Mouse (Mus musculus) adrenal gland (tissue): ENCODE data around the gene Ezr.

Experiments
- intact Hi-C: fragments of 180-260 bp; cut with DNase I; formaldehyde crosslinking; loops from one replicate; pipeline ENCODE4 v1.15.1; 2025
- long read RNA-seq, 2 experiments: library from polyadenylated mRNA; unstranded; transcript quantifications; one replicate each; pipeline ENCODE4 v2.0.0; 2020; ENCODE audit warnings: borderline replicate concordance in 1 of 2; ENCODE audit not compliant: insufficient replicate concordance in 1 of 2

Ezr gene
- long read RNA-seq, experiment 1, partial matches to known transcripts, result 2 of 6 reads
- long read RNA-seq, experiment 1, other reads (novel, unspliced or antisense), result 0 of 6 reads
- long read RNA-seq, experiment 2, partial matches to known transcripts, result 2 of 3 reads
- long read RNA-seq, experiment 2, other reads (novel, unspliced or antisense), result 0 of 3 reads

DNA sequence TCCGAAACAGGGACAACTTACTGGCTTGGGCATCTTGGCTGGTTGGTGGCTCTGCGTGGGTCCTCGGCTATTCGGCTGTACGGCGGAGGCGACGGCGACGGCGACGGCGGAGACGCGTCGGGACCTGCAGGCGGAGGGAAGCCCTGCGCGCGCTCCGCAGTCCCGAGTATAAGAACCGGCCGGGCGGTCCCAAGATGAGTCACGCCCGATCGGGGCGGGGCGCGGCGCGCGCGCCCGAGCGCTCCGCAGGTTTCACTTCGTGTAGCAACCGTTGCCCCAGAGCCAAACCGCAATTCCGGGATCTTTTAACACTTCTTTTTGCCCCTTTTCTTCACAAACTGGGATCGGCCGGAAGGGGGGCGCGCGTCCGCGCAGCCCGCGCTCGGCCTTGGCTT, at the start of gene Ezr:
TSS of gene Ezr (minus strand) at position 174 of the 395 bp plus-strand sequence.
- intact Hi-C loops, result loop anchor here (2.0 kb wide), 1 partner anchor 46 kb away; no protein-coding TSS in a partner anchor

GRCm38 (mm10) chr17:6830004-6830592, 47.5 kb upstream of the Ezr start:
- intact Hi-C loops, result no loop called here

DNA sequence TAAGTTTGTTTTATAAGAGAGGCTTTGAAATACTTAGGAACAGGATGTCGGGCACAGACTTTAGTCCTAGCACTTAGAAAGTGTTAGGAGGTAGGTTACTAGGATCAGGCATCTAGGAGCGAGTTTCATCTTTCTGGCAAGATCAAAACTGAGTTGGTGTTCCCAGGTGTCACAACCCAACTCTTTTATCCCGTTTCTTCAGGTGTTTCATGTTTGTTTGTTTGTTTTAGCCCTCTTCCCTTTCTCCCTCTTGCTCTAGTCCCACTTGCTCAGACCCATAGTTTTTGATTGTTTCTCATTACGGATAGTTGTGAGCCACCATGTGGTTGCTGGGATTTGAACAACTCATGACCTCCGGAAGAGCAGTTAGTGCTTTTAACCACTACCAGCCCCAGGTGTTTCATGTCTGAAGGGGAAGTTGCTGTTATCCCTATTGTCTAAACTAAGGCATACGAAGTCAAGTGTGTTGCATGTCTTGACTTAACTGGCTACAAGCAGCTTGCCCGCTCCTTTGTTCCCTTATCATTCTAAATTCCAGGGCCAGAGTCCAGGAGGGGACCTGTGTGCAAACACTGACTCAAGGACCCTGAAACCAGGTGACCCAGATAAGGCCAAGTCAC, 46.1 kb upstream of the Ezr start:
- intact Hi-C loops, result loop anchor here (2.0 kb wide), 1 partner anchor 46 kb away; the partner anchor contains the start of gene Ezr

DNA sequence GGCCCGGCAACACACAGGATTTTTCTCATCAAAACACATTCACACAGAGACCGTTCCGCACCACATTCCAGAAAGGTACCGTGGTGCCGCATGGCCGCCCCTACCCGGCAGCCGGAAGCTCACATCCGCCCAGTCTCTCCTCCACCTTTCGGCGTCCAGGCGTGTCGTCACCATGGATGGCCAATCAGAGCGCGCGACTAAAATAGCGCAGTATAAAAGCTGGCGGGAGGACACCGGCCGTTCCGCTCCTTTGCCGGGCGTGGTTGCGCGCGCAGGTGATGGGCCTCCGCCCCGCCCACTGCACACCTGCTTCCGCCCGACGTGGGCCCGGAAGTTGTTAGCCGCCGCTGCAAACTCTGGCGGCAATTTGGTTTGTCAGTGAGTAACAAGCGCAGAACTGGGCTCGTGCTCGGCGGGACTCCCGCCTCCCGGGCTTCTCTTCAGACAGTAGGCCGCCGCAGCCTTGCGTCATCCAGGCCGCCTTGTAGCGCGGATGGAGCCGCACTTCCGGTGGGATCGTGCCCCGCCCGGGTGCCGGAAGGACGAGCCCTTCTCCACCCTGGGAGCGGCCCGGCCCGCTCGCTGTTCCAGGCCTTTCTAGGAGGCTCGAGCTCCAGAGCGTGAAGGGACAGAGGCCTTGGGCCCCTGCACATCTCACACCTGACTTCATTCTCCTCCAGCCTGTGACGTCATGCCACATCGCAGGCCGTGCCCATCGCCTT, 45.3 kb upstream of the Ezr start:
- intact Hi-C loops, result loop anchor here (2.0 kb wide), 1 partner anchor 45 kb away; the partner anchor contains the start of gene Ezr

DNA sequence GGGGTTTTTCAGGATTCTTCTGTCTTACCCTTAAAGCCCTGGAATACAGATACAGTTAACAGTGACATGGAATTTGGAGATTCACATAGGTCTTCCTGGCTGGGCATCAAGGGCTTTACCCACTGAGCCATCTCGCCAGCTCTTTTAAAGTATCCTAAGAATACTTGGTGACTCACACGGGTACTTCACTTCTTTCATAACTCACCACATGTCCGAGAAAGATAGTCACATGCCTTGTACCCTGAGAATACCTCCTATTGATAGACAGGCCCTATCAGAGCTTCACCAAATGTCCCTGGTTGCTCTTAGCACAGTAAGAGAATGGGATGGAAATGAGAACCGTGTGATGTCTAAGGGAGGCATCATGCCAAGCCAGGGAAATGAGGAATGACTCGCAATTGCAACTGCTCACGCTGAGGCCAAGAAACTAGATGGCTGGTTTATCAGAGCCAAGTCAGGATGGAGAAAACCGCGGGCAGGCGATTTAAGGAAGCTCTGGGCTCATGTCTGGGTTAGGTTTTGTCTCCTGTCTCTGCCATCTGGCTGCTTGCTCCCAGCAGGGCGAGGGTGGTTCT, 44.7 kb upstream of the Ezr start:
- intact Hi-C loops, result no loop called here

DNA sequence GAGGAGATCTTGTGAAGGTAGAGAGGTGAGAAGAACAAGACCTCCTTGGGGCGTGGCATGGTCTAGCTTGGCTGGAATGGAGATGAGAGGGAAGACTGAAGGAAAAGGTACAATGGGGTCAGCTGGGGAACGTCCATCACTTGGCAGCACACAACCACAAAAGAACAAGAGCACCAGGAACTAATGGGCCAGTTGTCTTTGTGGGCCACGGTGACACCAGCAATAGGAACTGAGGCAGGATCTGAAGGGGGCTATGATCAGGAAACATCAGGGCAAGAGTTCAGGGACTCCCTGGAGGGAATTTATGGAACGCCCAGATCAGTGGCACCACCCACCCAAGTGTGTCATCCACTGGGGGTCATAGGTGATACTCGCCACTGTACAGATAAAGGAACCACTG, 34.2 kb upstream of the Ezr start:
- intact Hi-C loops, result no loop called here

- intact Hi-C loops, result no loop called here
Observed at GRCm38 (mm10) chr17:6816151-6816550, 33.6 kb upstream of the Ezr start.

- intact Hi-C loops, result no loop called here
Observed at GRCm38 (mm10) chr17:6814656-6815055, 32.1 kb upstream of the Ezr start.

DNA sequence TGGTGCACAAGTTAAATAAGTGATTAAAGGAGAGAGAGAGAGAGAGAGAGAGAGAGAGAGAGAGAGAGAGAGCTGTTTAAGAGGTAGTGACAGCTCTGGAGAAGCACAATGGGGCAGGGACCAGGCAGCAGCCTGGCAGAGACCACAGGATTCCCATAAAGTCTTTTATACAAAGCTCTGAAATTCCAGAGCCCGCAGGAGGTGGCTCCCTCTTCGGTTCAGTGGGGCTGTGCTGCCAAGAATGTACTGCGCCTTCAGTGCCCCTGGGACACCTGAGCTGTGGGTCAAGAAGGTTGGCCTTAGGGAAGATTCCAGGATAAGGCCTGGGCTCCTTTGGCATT, 30.2 kb upstream of the Ezr start:
- intact Hi-C loops, result no loop called here

DNA sequence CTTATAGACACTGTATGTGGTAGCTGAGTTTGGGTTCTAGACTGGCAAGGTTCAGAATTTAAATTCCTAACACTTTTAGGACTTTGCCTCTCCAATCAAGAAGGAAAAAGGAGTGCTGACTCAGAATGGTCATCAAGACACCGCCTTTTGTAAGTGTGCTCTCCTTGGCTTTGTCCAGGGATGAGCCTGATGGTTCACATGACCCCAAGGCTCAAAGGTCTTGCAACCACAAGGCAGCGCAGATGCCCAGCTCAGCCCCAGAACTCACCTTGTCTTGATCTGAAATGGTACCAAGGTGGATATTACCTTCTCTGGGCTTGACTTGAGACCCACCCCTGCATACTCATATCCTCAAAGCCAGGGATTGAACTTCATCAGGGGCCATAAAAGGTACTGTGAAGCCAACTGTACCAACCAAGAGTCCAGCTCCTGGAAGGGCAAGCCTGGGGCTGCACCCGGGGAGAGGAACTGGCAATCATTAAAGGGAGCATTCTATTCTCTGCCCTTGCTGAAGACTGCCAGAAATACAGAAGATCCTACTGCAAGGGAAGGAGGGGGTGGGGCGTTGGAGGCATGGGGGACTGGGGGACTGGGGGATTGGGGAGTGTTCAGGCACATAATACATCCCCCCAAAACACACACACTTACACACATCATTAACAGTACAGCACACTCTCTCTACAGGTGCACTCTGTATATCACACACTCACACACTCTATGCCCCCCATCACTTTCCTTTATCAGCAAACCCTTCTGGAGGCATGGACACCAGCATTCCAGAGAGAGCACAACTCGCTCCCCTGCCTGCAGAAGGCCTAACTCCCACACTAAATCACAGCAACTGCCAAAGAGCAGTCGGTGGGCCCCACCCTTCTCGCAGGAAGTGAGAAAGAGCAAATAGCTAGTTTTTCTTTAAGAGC, 29.6 kb upstream of the Ezr start:
- intact Hi-C loops, result no loop called here

GRCm38 (mm10) chr17:6809331-6809730, 26.7 kb upstream of the Ezr start:
- intact Hi-C loops, result no loop called here

DNA sequence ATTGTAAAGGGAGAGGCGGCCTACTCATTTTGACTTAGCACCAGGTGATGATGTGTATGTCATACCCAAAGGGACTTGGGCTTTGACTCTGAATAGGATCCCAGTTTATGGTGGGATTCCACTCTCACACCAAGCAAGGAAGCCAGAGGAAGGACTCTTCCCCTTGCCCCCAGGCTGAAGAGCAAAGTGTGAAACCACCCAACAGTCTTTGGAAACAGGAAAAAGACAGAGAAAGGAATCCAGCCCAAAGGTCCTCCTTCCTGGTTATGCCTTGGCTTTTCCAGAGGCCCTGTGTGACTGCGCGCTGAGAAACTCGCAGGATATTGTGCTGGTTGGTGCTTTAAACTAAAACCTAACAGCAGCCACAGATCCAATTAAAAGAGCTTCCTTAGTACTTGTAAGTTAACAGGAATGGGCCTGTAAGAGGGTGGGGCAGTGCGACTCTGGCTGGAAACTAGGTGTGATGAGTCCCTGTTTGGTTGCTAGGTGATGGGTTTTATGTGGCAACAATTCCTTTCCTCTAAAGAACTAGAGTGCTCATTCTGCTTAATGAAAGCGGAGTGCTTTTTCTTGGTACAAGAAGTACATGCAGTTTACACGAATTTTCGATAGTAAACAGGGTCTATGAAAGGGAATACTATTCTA, 26.1 kb upstream of the Ezr start:
- intact Hi-C loops, result no loop called here

DNA sequence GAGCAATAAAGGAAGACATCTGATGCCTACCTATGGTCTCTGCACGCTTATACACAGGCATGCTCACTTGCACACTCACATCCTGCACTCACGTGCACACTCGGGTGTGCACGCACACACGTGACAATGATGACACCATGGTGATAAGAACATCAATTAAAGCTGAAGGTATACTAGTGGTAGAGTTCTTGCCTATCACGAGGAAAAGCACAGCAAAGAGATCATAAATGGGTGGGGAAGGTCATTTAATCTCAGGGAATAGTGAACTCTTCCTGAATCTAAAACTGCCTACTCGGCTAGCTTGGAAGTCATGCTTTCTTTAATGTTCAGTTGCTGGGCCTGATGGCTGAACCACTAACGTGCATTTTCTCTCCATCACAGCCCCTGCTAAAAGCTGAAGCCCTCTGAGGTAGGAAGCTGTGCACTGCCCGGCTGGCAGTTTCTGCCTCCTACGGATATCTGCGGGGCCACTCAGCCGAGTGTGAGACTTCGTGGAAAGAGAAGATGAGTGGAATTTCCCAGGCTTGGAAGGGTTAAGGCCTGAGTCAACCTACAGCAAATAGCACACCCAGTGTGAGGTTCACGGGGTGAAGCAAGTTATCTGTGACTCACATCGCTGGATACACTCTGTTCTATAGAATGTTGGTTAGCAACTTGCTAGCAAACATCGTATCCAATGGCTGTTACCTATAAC, 25.4 kb upstream of the Ezr start:
- intact Hi-C loops, result no loop called here

DNA sequence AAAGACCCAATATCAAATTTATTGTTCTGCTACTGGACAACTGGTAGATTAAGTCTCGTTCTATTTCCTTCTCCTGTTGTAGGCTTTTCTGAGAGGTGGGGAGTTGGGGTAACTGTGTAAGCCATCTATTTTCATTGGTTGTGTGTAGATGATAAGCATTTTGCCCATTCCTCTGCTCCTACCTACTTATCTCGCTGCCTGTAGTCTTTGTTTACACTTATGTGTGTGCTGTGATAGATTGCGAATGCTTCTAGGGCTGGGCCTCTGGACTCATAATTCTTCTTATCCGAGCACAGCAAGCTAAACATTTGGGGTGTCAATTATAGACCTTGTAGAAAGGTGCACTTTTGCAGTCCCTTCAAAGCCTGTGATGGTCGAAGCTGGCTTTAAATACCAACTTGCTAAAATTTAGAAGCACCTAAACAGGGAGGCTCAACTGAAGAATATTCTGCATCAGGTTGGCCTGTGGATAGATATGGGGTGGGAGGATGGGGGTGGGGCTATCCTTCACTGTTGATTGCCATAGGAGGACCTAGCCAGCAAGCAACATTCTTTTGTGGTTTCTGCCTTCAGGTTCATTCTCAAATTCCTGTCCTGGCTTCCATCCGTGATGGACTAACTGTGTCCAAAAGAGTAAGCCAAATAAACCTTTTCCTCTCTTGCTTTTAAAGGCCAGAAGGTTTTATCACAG, 22.4 kb upstream of the Ezr start:
- intact Hi-C loops, result no loop called here

- intact Hi-C loops, result no loop called here
Observed at GRCm38 (mm10) chr17:6804111-6804510, 21.5 kb upstream of the Ezr start.

DNA sequence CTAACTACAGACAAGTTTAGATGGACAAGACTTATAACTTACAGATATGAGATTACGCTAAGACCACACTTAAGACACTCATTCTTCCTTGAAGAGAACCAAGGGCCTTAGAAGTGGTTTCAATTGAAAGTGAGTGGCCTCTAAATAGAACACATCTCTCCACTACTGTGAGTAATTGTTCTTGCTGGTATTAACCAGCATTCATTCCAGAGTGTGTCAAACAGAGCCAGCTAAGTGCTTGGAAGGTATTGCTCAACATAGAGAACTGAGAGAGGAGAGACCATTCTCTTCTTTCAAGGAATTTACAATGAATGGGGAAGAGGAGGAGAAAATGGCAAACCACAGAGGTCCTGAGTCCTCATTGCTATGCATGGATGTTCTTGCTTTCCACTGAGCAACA, 21.0 kb upstream of the Ezr start:
- intact Hi-C loops, result no loop called here

- intact Hi-C loops, result no loop called here
Observed at GRCm38 (mm10) chr17:6798392-6799061, 15.9 kb upstream of the Ezr start.

GRCm38 (mm10) chr17:6797471-6797870, 14.9 kb upstream of the Ezr start:
- intact Hi-C loops, result no loop called here
